Mouse (Mus musculus) cerebellum, postnatal 36 days (tissue): ENCODE measurements at regions not wholly inside any gene's neighbourhood (a gene's known extent, or its start where the extent isn't known, plus 50 kb on each side); places are given as distances from the start of the nearest gene placed in this dataset.

Source experiments
- DNase-seq, 2 experiments: peaks; one replicate each; pipeline ENCODE4 v3.0.0; 2021 to 2022; ENCODE audit warnings: mixed read lengths in 2 of 2

DNA sequence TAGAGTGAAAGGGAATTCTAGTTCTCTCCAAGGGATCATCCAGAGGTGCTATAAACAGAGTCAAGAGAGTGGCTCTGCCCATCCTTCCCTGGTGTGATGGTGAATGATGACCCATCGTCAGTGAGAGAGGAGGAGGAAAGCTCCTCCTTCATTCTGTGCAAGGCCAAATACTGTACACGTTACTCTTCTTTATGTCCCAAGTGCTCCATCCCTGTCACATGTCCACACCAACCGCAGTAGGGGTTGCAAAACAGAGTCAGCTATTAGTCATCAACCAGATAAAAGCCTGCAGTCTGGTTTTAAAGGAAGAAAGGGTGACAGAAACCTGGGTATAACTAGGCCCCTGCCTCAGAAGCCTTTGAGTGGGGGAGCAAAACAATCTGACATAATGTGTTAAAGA, 512.2 kb downstream of the Ccdc171 start:
- no peak for DNase-seq

DNA sequence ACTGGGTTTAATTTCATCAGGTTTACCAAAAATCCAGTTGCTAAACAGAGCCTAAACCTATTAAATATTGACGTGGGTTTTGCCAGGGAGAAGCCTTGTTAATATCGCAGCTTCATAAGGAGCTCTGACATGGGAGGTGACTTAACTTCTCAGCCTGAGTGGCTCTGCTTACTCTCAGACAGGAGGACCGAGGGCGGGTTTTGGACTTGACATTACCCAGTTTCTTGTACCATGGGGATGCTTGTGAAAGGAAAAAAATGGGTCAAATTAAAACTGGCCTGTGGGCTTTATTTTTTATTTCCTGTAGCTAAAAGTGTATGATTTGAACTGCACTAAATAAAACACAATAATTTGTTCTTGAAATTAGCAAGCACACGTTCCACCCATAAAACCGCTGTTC, 524.9 kb downstream of the Ccdc171 start:
- no peak for DNase-seq

DNA sequence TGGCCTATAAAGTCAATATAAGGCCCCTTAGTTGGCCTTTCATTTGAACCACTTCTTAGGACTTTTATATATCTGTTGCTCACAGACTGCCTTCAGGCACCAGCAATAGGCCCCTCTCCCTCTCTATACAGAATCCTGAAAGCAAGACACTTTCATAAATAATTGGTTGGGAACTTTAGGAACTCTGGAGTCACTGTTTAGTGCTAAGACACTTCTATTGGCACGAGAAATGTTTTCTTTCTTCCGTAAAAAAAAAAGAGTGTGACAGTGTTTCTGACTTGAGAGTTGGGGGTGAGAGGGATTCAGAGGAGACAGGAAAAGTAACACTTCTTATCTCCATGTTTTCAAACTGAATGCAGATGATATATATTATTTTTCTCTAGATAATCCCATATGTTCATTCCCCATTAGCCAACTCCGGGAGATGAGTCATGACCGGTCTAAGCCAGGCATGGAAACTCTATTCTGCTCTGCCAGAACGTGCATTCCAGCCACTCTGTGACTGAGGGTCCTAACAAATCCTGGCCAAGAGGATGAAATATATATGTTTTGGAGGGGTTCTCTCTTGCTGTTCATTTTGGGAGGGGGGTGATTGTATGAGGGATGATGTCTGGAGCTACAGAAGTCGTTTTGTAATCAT, 531.6 kb downstream of the Ccdc171 start:
- peak in 1 of 2 experiments; percentile 6 for DNase-seq

DNA sequence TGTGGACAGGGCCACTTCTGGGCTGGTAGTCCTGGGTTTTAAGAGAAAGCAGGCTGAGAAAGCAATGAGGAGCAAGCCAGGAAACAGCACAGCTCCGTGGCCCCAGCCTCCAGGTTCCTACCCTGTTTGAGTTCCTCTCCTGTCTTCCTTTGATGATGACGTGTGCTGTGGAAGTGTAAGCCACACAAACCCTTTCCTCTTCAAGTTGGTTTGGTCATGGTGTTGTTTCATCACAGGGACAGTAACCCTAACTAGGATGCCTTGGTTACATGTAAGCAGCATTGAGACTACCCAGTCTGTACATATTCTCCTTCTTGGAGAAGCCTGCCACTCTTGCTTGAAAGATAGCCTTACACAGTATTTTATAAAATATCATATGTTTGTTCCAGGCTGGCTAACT, 534.8 kb downstream of the Ccdc171 start:
- no peak for DNase-seq

- no peak for DNase-seq
Measured at GRCm38 (mm10) chr4:84063755-84064154, 538.4 kb downstream of the Ccdc171 start.

GRCm38 (mm10) chr4:84064614-84065456, 539.5 kb downstream of the Ccdc171 start:
- DNase-seq, result peak; percentile 67 to 74

DNA sequence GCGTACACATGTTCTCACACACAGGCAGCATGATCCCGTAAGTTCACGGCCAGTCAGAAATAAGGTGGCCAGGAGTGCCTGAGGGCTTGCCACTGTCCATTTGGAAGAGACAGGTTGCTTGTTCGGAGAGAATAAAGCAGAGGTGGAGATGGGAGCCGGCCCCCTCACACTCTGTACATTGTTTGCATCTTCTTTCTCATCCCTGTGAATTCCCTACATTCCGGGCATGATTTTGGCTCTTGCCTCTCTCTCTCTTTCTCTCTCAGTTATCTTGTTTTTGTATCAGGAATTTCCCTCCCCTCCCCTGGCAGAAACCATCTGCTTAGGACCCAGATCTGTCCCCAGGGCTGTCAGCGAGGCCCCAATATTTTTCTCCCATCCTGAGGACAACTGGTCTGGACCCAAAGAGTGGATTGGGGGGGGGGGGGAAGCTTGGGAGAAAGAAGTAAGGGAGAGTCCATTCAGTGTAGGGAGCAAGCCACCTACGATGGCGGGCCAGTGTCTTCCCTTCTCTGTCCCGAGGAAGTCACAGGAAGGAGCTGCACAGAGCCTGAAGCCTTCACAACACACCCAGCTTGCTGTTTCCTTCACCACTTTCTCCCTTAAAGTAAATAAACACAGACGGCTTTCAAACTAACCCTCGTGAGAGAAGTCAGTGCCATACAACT, 540.2 kb downstream of the Ccdc171 start:
- no peak for DNase-seq

DNA sequence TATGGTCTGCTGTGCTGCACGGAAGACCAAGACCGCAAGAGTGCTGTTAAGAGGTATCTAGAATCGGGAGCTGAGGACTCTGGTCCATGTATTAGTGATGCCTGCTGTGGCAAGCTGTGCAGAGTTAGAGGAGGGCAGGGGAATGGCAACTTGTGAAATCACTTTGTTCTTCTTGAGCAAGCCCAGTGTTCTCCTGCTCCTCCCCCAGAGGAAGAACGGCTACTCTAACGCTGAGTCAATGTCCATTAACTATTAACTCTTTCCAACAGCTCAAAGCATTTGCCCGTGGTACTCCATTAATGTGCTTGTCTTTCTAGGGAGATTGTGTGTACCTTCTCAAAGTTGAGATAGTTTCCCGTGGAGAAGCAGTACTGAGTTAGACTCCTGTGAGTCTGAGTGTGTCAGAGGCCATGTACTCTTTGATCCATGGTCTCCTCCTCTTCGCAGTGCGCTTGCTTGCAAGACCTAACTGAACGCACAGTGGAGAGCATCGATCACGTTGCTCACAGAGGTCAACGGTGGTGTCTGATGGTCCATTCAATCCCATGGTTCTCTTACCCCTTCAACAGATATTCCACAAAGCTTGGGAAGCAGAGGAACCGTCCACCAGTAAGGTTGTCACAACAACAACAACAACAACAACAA, 542.7 kb downstream of the Ccdc171 start:
- DNase-seq, result no peak

DNA sequence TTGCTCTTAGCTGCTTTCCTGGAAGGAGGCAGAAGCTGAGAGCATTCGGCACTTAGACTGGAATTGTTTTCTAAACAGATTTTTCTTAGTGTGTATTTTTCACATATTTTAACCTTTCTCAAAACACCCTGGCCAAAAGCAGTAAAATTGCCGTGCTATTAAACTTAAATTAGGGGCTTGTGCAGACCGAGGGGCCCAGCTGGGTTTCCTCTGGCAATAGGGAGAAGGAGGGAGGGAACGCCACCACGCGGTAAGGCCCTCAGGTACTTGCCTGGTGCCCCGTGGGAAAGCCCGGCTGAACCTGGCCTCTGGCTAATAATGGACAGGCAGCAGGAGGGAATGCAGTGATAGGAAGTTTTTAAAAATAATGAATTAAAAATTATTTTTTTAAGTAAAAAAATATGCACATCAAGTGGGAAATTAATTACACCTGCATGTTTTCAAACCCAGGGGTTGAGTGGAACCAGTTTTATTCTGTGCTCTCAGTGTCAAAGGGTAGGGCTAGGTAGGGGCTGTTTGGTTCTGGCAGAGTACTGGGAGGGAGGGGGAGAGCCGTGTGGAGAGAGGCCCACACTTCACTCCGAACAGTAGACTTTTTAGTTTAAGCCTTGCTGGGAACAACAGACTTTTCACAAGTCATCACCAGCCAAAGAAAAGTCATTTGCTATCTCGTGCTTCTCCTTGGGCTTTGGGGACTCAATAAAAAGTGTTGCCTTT, 543.8 kb downstream of the Ccdc171 start:
- no peak for DNase-seq

DNA sequence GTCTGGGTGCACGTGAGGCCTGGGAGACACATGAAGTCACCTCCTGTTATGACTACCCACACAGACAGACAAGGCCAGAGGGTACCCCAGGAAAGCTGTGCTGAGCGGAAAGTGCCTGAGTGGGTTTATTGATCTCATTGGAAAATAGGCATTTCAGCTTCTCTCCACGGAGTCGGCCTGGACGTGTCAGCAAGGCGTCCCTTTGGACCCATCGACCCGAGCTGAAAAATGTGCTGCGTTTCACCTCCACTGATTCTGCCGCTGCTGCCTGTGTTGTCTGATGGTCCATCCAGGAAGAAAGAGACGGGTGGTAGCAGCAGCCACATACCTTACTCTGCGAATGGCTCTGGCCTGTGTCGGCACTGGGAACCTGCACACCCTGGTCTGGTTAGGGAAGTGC, 544.3 kb downstream of the Ccdc171 start:
- no peak for DNase-seq

DNA sequence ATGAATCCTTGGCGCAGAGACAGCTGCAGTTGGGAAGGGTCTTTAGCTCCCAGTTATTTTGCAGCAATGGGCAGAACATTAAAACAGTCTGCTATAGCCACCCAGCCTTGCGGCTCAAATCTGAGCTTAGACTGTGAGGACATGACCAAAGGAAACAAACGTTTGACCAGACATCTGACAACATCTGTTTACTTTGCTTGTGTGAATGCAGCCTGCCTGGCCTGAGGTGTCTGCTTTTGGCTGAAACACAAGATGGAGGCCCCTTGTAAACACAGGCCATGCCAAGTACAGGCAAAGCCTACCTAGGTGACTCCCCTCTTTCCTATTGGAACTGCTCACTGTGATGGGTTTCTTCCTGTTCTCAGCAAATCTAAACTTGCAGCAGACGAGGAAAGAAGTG, 544.7 kb downstream of the Ccdc171 start:
- no peak for DNase-seq

GRCm38 (mm10) chr4:84072096-84072495, 546.8 kb downstream of the Ccdc171 start:
- no peak for DNase-seq

DNA sequence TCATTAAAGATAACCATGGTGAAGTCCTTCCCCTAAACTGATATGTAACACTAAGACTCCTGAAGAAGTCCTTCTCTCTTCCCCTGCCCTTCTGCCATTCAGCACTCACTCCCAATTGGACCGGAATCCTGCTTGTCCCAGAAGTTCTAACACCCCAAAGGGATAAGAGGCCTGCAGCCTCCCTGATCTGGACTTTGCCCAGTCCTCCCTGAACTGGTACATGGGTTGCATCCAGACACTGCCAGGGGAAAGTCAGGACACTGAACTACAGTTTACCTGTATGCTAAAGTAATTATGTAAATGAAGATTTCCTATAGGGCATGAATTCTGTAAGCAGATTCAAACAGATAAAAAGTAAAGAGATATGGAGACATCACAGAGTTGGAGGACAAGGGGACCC, 551.2 kb downstream of the Ccdc171 start:
- no peak for DNase-seq

- no peak for DNase-seq
Measured at GRCm38 (mm10) chr4:84079516-84079915, 554.2 kb downstream of the Ccdc171 start.

- DNase-seq, result no peak
Measured at GRCm38 (mm10) chr4:84081518-84081917, 556.2 kb downstream of the Ccdc171 start.

GRCm38 (mm10) chr4:84088166-84088565, 562.8 kb downstream of the Ccdc171 start:
- no peak for DNase-seq

DNA sequence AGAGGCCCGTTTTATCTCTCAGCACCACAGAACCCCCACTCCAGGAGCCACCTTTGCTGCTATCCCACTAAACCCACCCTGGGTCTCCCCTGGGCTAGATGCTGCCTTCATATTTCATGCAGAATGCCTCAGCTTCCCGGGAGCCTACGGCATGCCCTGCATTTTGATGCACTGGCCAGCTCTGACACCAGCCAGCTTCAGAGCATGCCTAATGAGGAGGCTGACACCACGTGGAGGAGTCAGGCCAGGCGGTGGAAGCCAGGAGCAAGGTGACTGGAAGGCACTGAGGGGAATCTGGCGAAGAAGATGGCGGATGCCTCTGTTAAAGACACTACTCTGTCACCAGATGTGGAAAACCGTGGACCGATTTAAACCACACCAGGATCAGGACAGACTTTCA, 567.2 kb downstream of the Ccdc171 start:
- DNase-seq, result peak; percentile 12 to 16

- DNase-seq, result no peak
Measured at GRCm38 (mm10) chr4:84095237-84095636, 569.9 kb downstream of the Ccdc171 start.

- DNase-seq, result no peak
Measured at GRCm38 (mm10) chr4:84096081-84096480, 570.7 kb downstream of the Ccdc171 start.

DNA sequence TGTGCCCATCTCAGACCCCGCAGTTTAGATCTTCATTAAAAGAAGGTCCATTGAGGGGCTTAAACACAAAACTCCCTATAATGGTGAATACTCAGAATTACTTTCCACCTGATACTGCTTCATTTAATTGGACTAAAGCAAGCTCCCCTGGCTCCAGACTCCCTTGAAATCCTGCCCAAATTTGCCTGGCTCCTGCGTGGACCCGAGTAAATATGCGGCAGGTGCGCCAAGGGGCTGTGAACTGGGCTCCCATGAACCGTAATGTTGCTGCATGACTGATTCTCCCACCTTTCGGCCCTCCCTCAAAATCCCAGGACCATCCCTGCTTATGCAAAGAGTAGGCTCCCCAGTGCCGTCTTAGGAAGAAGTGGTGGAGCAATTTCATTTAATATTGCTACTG, 573.7 kb downstream of the Ccdc171 start:
- DNase-seq, result peak; percentile 21 to 25

GRCm38 (mm10) chr4:84101923-84102322, 573.2 kb downstream of the Bnc2 start:
- DNase-seq, result no peak

- no peak for DNase-seq
Measured at GRCm38 (mm10) chr4:84102736-84103135, 572.3 kb downstream of the Bnc2 start.

DNA sequence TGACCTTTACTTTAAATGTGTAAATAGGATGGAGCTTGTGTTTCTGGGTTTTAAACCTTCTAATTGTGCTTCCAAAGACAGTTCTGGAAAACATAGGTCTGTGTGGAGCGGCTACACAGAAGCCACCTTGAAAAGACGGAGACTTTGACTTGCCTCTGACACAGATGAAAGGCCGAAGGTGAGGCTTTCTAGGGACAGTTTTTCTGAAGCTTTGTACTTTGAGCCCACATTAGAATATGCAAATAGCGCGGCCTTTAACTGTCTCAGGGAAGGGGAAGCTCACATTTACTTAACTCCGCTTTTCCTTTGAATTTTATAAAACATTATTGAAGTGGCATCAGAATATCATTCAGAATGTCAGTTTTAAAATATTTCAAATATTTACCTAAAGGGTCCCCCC, 566.5 kb downstream of the Bnc2 start:
- DNase-seq, result no peak
